Mouse (Mus musculus) G1E (cell line): Measurements from ENCODE around the gene Nutf2-ps1. TPM values are rescaled to one million over a fixed set of nuclear protein-coding genes. Genes with fewer than 3 reads are reported as not detected.

ENCODE experiments used
- ATAC-seq: 2 replicates; pipeline ENCODE4 v1.8.0; 2016; ENCODE audit warnings: mild to moderate bottlenecking; ENCODE audit not compliant: insufficient number of reproducible peaks, poor library complexity, low FRiP score, severe bottlenecking; ENCODE audit errors: extremely low read depth
- DNase-seq: peaks from one replicate; pipeline ENCODE4 v3.0.0; 2012; ENCODE audit warnings: low spot score
- H3K27me3 ChIP-seq: 2 replicates; pipeline ENCODE4 v1.6.1; 2012; ENCODE audit warnings: mild to moderate bottlenecking, low read length, inconsistent platforms; ENCODE audit not compliant: insufficient read depth
- H3K36me3 ChIP-seq: replicated peaks from 2 replicates; pipeline ENCODE3; 2012; ENCODE audit warnings: mild to moderate bottlenecking, inconsistent platforms
- H3K4me1 ChIP-seq: 2 replicates; pipeline ENCODE4 v1.6.1; 2012; ENCODE audit warnings: low read depth, low read length, inconsistent platforms, mixed read lengths; ENCODE audit not compliant: insufficient read depth
- H3K4me3 ChIP-seq: 2 replicates; pipeline ENCODE4 v1.5.1; 2012; ENCODE audit warnings: low read depth, mild to moderate bottlenecking, inconsistent platforms, low read length, moderate library complexity, mixed read lengths
- H3K9me3 ChIP-seq: replicated peaks from 2 replicates; pipeline ENCODE4 v1.6.1; 2012; ENCODE audit warnings: inconsistent platforms
- CTCF ChIP-seq: IDR thresholded peaks from 2 replicates; pipeline ENCODE4 v1.5.1; 2012; ENCODE audit warnings: low read depth, low read length, inconsistent platforms, mixed read lengths
- GATA1 ChIP-seq: IDR thresholded peaks from 2 replicates; pipeline ENCODE4 v1.6.1; 2012; ENCODE audit warnings: borderline replicate concordance, low read length, inconsistent platforms, mixed read lengths
- GATA2 ChIP-seq: IDR thresholded peaks from 2 replicates; pipeline ENCODE4 v1.6.1; 2012; ENCODE audit warnings: low read depth, low read length, inconsistent platforms, borderline replicate concordance
- POLR2AphosphoS5 ChIP-seq: IDR thresholded peaks from 2 replicates; pipeline ENCODE4 v1.6.1; 2012; ENCODE audit warnings: low read depth, low read length, inconsistent platforms; ENCODE audit not compliant: insufficient replicate concordance
- TAL1 ChIP-seq: conservative IDR thresholded peaks from 2 replicates; pipeline ENCODE4 v1.6.1; 2012; ENCODE audit warnings: low read depth, low read length, inconsistent platforms, mixed read lengths
- polyA plus RNA-seq: library from polyadenylated mRNA; stranded (reverse); fragments of >175 nt; gene quantifications from 2 replicates; pipeline ENCODE4 v1.2.3, GENCODE M21; 2012
- total RNA-seq, 2 experiments: library from RNA; stranded (forward) in 1 of 2; stranded (reverse) in 1 of 2; fragments of 200-1000 nt in 1 of 2; fragments of >200 nt in 1 of 2; fragmentation: Nextera tagmentation in 1 of 2; gene quantifications; 2 replicates each; pipeline ENCODE4 v1.2.3; 2014 to 2017

Nutf2-ps1 gene
- total and polyA plus RNA-seq, 3 experiments = 89.6 to 224 (median 133) TPM

- ATAC-seq (no peak), DNase-seq (no peak)
- TF ChIP-seq TAL1 = no peak
- no peak for TF ChIP-seq CTCF
- no peak for TF ChIP-seq POLR2AphosphoS5
- no peak for TF ChIP-seq GATA2
- no peak for TF ChIP-seq GATA1
These were observed 13.4 kb downstream of the Nutf2-ps1 start for GRCm38 (mm10) chr19:53575296-53576010.

GRCm38 (mm10) chr19:53574546-53574945, 14.3 kb downstream of the Nutf2-ps1 start:
- DNase-seq = no peak

More at GRCm38 (mm10) chr19:53575296-53576010, 13.4 kb downstream of the Nutf2-ps1 start:
- Histone ChIP-seq H3K4me3 (no peak overlapping the region), H3K4me1 (no peaks in the 10 kb centered on the region; the same call in 1 of the 2 replicates), H3K9me3 (no peaks in the 10 kb centered on the region), H3K36me3 (no peaks in the 10 kb centered on the region), H3K27me3 (peaks cover 21% of the 10 kb centered on the region)

GRCm38 (mm10) chr19:53574131-53574530, 14.7 kb downstream of the Nutf2-ps1 start:
- H3K9me3 ChIP-seq = no peaks in the 10 kb centered on the region
- no peaks in the 10 kb centered on the region; the same call in 1 of the 2 replicates for H3K4me1 ChIP-seq
- peaks cover 19% of the 10 kb centered on the region for H3K27me3 ChIP-seq
- DNase-seq (no peak), ATAC-seq (no peak)
- H3K4me3 ChIP-seq = no peak overlapping the region
- TF ChIP-seq POLR2AphosphoS5 (no peak), TAL1 (no peak), CTCF (no peak), GATA1 (no peak), GATA2 (no peak)
- no peaks in the 10 kb centered on the region for H3K36me3 ChIP-seq

More at GRCm38 (mm10) chr19:53574546-53574945, 14.3 kb downstream of the Nutf2-ps1 start:
- no peak overlapping the region for H3K4me3 ChIP-seq
- H3K4me1 ChIP-seq = no peaks in the 10 kb centered on the region; the same call in 1 of the 2 replicates
- H3K9me3 ChIP-seq = no peaks in the 10 kb centered on the region
- peaks cover 19% of the 10 kb centered on the region for H3K27me3 ChIP-seq
- no peak for ATAC-seq
- H3K36me3 ChIP-seq = no peaks in the 10 kb centered on the region
- TF ChIP-seq CTCF = no peak
- TF ChIP-seq TAL1 = no peak
- no peak for TF ChIP-seq POLR2AphosphoS5
- TF ChIP-seq GATA2 = no peak
- TF ChIP-seq GATA1 = no peak

- Histone ChIP-seq H3K36me3 (no peaks in the 10 kb centered on the region), H3K4me3 (no peak overlapping the region), H3K27me3 (peaks cover 19% of the 10 kb centered on the region), H3K9me3 (no peaks in the 10 kb centered on the region), H3K4me1 (no peaks in the 10 kb centered on the region)
- ATAC-seq (no peak), DNase-seq (no peak)
- TF ChIP-seq POLR2AphosphoS5 (no peak), GATA2 (no peak), CTCF (no peak)
These were observed 15.7 kb downstream of the Nutf2-ps1 start for GRCm38 (mm10) chr19:53573151-53573550.

- H3K9me3 ChIP-seq = no peaks in the 10 kb centered on the region
- no peak overlapping the region for H3K4me3 ChIP-seq
- no peak for TF ChIP-seq GATA1
- TF ChIP-seq CTCF = no peak
- no peak for TF ChIP-seq TAL1
- no peak for TF ChIP-seq GATA2
- no peak for TF ChIP-seq POLR2AphosphoS5
- peaks cover 19% of the 10 kb centered on the region for H3K27me3 ChIP-seq
- H3K36me3 ChIP-seq = no peaks in the 10 kb centered on the region
- H3K4me1 ChIP-seq = no peaks in the 10 kb centered on the region
- ATAC-seq = no peak
- no peak for DNase-seq
These were observed 16.3 kb downstream of the Nutf2-ps1 start for GRCm38 (mm10) chr19:53572607-53573006.

GRCm38 (mm10) chr19:53571501-53572428, 17.1 kb downstream of the Nutf2-ps1 start:
- ATAC-seq (no peak), DNase-seq (no peak)
- H3K4me1 ChIP-seq = no peaks in the 10 kb centered on the region
- no peak for TF ChIP-seq POLR2AphosphoS5
- no peak for TF ChIP-seq GATA1
- no peak for TF ChIP-seq TAL1
- TF ChIP-seq CTCF = no peak
- no peak for TF ChIP-seq GATA2
- H3K36me3 ChIP-seq = no peaks in the 10 kb centered on the region
- no peak overlapping the region for H3K4me3 ChIP-seq
- no peaks in the 10 kb centered on the region for H3K9me3 ChIP-seq
- peaks cover 19% of the 10 kb centered on the region for H3K27me3 ChIP-seq
